Mouse (Mus musculus): Measurements from ENCODE around the gene Rnf222. TPM values are rescaled to one million over a fixed set of nuclear protein-coding genes. Genes with fewer than 3 reads are reported as not detected.

Gene Rnf222
- total RNA-seq (2012; rRNA removed), result not detected in 2 replicates
- not detected in 2 replicates for total RNA-seq (2014; rRNA removed)
- not detected in 2 replicates for polyA plus RNA-seq (2012; ENCODE audit: insufficient read length, low read depth)

DNA sequence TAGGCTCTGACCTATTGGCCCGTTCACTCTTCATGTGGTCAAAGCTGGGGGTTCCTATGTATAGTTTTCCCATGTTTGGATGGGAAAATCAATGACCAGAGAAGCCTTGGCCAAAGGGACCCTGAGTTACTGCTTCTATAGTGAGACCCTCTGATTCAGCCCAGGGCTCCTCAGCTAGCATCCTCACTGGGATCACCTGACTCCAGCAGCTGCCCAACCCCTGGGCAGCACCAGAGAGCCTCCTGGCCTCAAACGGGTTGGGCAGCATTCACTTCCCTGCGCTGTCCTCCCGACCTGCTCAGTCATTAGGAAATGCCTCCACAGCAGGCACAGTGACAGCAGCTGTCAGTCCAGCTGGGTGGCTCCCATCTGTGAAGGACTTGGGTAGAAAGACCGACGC, at the start of gene Rnf222:
Gene Rnf222, plus strand, starts transcription at position 301 of the 400 bp plus-strand sequence.
- Histone ChIP-seq H3K4me3 (replicated peaks in 1 of 3; ENCODE audit: low read depth in 2 of 3, low read length in 2 of 3, poor library complexity in 1 of 3) (no peak within 1 kb of the TSS), H3K9ac (ENCODE audit: insufficient read depth, low read depth) (no peak within 1 kb of the TSS), H3K9me3 (replicated peaks; ENCODE audit: low read length) (no peaks in the 10 kb centered on the region), H3K4me1 (ENCODE audit: control insufficient read depth in 1 of 2, insufficient read depth in 2 of 2) (peaks cover 0 to 3% of the 10 kb centered on the region in 2 experiments; a peak in 1 of 4 replicates), H3K4me2 (ENCODE audit: insufficient read depth, low read depth, poor library complexity, severe bottlenecking) (no peak within 1 kb of the TSS), H3K27ac (ENCODE audit: insufficient read depth, low read depth) (no peak within 1 kb of the TSS), H3K27me3 (replicated peaks) (peaks cover 8% of the 10 kb centered on the region), H3K36me3 (replicated peaks in 1 of 2; ENCODE audit: control insufficient read depth in 1 of 2, insufficient read depth in 1 of 2, low read length in 1 of 2) (no peaks in the 10 kb centered on the region), H3K79me2 (replicated peaks; ENCODE audit: control insufficient read depth, extremely low read depth, insufficient read depth, poor library complexity, severe bottlenecking) (no peaks in the 10 kb centered on the region)
- TF ChIP-seq SIN3A (IDR thresholded peaks at IDR 0.05; ENCODE audit: low read length) (no peak), CHD2 (IDR thresholded peaks at IDR 0.05; ENCODE audit: low read length) (no peak), USF2 (conservative IDR thresholded peaks at IDR 0.05; ENCODE audit: low read depth, low read length) (no peak), KAT2A (IDR thresholded peaks at IDR 0.05; ENCODE audit: insufficient replicate concordance, low read length) (no peak), MEF2A (IDR thresholded peaks at IDR 0.05; ENCODE audit: borderline replicate concordance, low read depth, low read length) (no peak), NRF1 (IDR thresholded peaks at IDR 0.05; ENCODE audit: low read depth, low read length) (no peak), JUND (conservative IDR thresholded peaks at IDR 0.05; ENCODE audit: low read depth, low read length) (no peak), CHD1 (IDR thresholded peaks at IDR 0.05; ENCODE audit: low read depth, low read length) (no peak), JUN (IDR thresholded peaks at IDR 0.05; ENCODE audit: insufficient read depth, low read depth, low read length) (no peak), TBP (conservative IDR thresholded peaks at IDR 0.05; ENCODE audit: low read depth, low read length) (no peak), TCF12 (IDR thresholded peaks at IDR 0.05; ENCODE audit: low read depth, low read length) (no peak), EP300 (IDR thresholded peaks at IDR 0.05; ENCODE audit: low read length) (no peak)
- in situ Hi-C loops (cut with MboI; ENCODE audit: low pct_ligation_motif_present, low pct_unique_long_range_greater_than_20kb, low sequenced_read_pairs), result no loop called here
- no peak for DNase-seq (ENCODE audit: extremely low read depth)
- dilution Hi-C loops (cut with MboI; ENCODE audit: extremely low pct_ligation_motif_present, extremely low pct_unique_long_range_greater_than_20kb, low sequenced_read_pairs), result no loop called here

DNA sequence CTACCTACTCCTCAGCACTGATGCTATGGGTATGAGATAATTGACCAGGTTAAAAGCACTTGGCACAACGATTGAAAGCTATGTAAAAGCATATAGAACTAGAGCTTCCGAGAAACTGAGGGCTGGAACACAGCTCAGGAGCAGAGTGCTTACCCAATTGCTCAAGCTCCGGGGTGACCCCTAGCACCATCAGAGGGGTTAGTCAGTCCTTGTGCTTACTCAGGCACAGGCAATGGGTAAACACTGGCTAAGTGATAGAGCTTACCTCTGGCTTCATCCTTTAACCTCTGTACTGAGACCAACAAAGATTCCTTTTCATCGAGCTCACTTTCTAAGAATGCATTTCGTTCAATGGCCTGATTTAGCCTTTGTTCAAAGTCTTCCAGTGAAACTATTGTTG, 48.7 kb upstream of the Rnf222 start:
- Histone ChIP-seq H3K27ac (ENCODE audit: insufficient read depth, low read depth) (no peak overlapping the region), H3K9me3 (replicated peaks; ENCODE audit: low read length) (no peaks in the 10 kb centered on the region), H3K9ac (ENCODE audit: insufficient read depth, low read depth) (no peak overlapping the region), H3K4me1 (ENCODE audit: control insufficient read depth in 1 of 2, insufficient read depth in 2 of 2) (no peaks in the 10 kb centered on the region), H3K79me2 (replicated peaks; ENCODE audit: control insufficient read depth, extremely low read depth, insufficient read depth, poor library complexity, severe bottlenecking) (peaks cover 2% of the 10 kb centered on the region; the same call in 1 of the 2 replicates), H3K4me3 (replicated peaks in 1 of 3; ENCODE audit: low read depth in 2 of 3, low read length in 2 of 3, poor library complexity in 1 of 3) (no peak overlapping the region), H3K4me2 (ENCODE audit: insufficient read depth, low read depth, poor library complexity, severe bottlenecking) (no peak overlapping the region), H3K36me3 (replicated peaks in 1 of 2; ENCODE audit: control insufficient read depth in 1 of 2, insufficient read depth in 1 of 2, low read length in 1 of 2) (peaks cover 43 to 67% of the 10 kb centered on the region in 2 experiments), H3K27me3 (replicated peaks) (no peaks in the 10 kb centered on the region)
- dilution Hi-C loops (cut with MboI; ENCODE audit: extremely low pct_ligation_motif_present, extremely low pct_unique_long_range_greater_than_20kb, low sequenced_read_pairs) (no loop called here), in situ Hi-C loops (cut with MboI; ENCODE audit: low pct_ligation_motif_present, low pct_unique_long_range_greater_than_20kb, low sequenced_read_pairs) (no loop called here)
- TF ChIP-seq GABPA (IDR thresholded peaks at IDR 0.05; ENCODE audit: insufficient replicate concordance, low read depth, low read length) (no peak), ZC3H11A (IDR thresholded peaks at IDR 0.05; ENCODE audit: low read depth, low read length) (no peak), NRF1 (IDR thresholded peaks at IDR 0.05; ENCODE audit: low read depth, low read length) (no peak), MAX (IDR thresholded peaks at IDR 0.05; ENCODE audit: low read length) (no peak), RAD21 (IDR thresholded peaks at IDR 0.05; ENCODE audit: low read depth, low read length) (no peak), ZKSCAN1 (IDR thresholded peaks at IDR 0.05; ENCODE audit: borderline replicate concordance, low read depth, low read length) (no peak), JUND (conservative IDR thresholded peaks at IDR 0.05; ENCODE audit: low read depth, low read length) (no peak), ZNF384 (IDR thresholded peaks at IDR 0.05; ENCODE audit: low read depth, low read length) (no peak), SMC3 (IDR thresholded peaks at IDR 0.05; ENCODE audit: low read depth, low read length) (no peak), PAX5 (IDR thresholded peaks at IDR 0.05; ENCODE audit: low read length) (no peak)
- no peak for DNase-seq (ENCODE audit: extremely low read depth)
